In genomic region chr2:150567051-150567450, GRCm38 (mm10) we compare ENCODE assay signal across 17 mouse cellular contexts. TPM values are rescaled to one million over a fixed set of nuclear protein-coding genes. Genes with fewer than 3 reads are reported as not detected.
DNase-seq lines count a peak whose midpoint lies in the region; ATAC-seq and TF ChIP-seq lines count a peak whose summit lies in the region.
"Had no signal": no experiment of that assay in that cellular context is flagged by ENCODE, and none has a peak within 500 bp of the region (broad histone marks: within the 10 kb centered on the region; RNA-seq: fewer than 3 reads in every experiment).

No protein-coding gene starts in this region.

- H3K36me3 ChIP-seq in liver, postnatal 0 days (replicated peaks; ENCODE audit: insufficient read depth, low read length): no peaks in the 10 kb centered on the region
- no peaks in the 10 kb centered on the region for H3K36me3 ChIP-seq in liver, embryonic 12.5 days
- no peaks in the 10 kb centered on the region for H3K36me3 ChIP-seq in midbrain, embryonic 15.5 days (replicated peaks)
- H3K36me3 ChIP-seq: limb, embryonic 15.5 days; neural tube, embryonic 15.5 days had no signal

- peaks cover 6% of the 10 kb centered on the region for H3K4me1 ChIP-seq in liver, postnatal 0 days (ENCODE audit: insufficient read depth)
- H3K4me1 ChIP-seq in liver, embryonic 12.5 days: peaks cover 23% of the 10 kb centered on the region
- H3K4me1 ChIP-seq in midbrain, embryonic 15.5 days: no peaks in the 10 kb centered on the region
- H3K4me1 ChIP-seq: limb, embryonic 15.5 days; neural tube, embryonic 15.5 days had no signal

- TF ChIP-seq CTCF in liver, postnatal 0 days (IDR thresholded peaks at IDR 0.05; ENCODE audit: low read depth): no peak

- no peaks in the 10 kb centered on the region for H3K9me3 ChIP-seq in liver, postnatal 0 days (ENCODE audit: low read length)
- no peaks in the 10 kb centered on the region for H3K9me3 ChIP-seq in liver, embryonic 12.5 days (replicated peaks)
- H3K9me3 ChIP-seq in midbrain, embryonic 15.5 days: no peaks in the 10 kb centered on the region
- H3K9me3 ChIP-seq: limb, embryonic 15.5 days; neural tube, embryonic 15.5 days had no signal

- 18% methylated on average over 2 of the region's 2 CpGs for WGBS in liver, postnatal 0 days (ENCODE audit: insufficient replicate concordance)
- WGBS in liver, embryonic 12.5 days (ENCODE audit: insufficient replicate concordance): 27% methylated on average over 2 of the region's 2 CpGs
- WGBS in midbrain, embryonic 15.5 days: 85% methylated on average over 2 of the region's 2 CpGs

- DNase-seq in liver, postnatal 0 days: no peak
- peak; percentile 80 for DNase-seq in brain, adult 2 months (ENCODE audit: low read depth, low spot score)
- DNase-seq in cerebellum, postnatal 25 days: peak; percentile 35 to 68
- peak; percentile 22 for DNase-seq in naive thymus-derived CD4-positive, alpha-beta T cell, adult 2 months (ENCODE audit: low read depth)
- no peak for DNase-seq in adrenal gland, adult 8-10 months
- DNase-seq: adrenal gland, postnatal 14 days; gastrocnemius, postnatal 25 days; thymus, adult 18-20 months had no signal

- no peak overlapping the region for H3K4me3 ChIP-seq in liver, postnatal 0 days (ENCODE audit: low read depth, low read length)
- no peak overlapping the region for H3K4me3 ChIP-seq in liver, embryonic 12.5 days
- H3K4me3 ChIP-seq in midbrain, embryonic 15.5 days: no peak overlapping the region
- H3K4me3 ChIP-seq: left cerebral cortex, adult 2 months; limb, embryonic 15.5 days; neural tube, embryonic 15.5 days had no signal

- no peaks in the 10 kb centered on the region for H3K27me3 ChIP-seq in liver, postnatal 0 days (ENCODE audit: insufficient read depth, low read length)
- H3K27me3 ChIP-seq in liver, embryonic 12.5 days (replicated peaks): no peaks in the 10 kb centered on the region
- no peaks in the 10 kb centered on the region for H3K27me3 ChIP-seq in midbrain, embryonic 15.5 days (replicated peaks)
- H3K27me3 ChIP-seq: CH12.LX; limb, embryonic 15.5 days; neural tube, embryonic 15.5 days had no signal

- no peak overlapping the region for H3K4me2 ChIP-seq in liver, postnatal 0 days (ENCODE audit: low read depth, low read length)
- H3K4me2 ChIP-seq in liver, embryonic 12.5 days: no peak overlapping the region
- H3K4me2 ChIP-seq in midbrain, embryonic 15.5 days: no peak overlapping the region
- H3K4me2 ChIP-seq: limb, embryonic 15.5 days; neural tube, embryonic 15.5 days had no signal

- no peak overlapping the region for H3K9ac ChIP-seq in liver, postnatal 0 days (replicated peaks)
- H3K9ac ChIP-seq in liver, embryonic 12.5 days: no peak overlapping the region
- no peak overlapping the region for H3K9ac ChIP-seq in midbrain, embryonic 15.5 days
- H3K9ac ChIP-seq: limb, embryonic 15.5 days; neural tube, embryonic 15.5 days had no signal

- peak; percentile 30; the same call in 1 of the 2 replicates for ATAC-seq in liver, postnatal 0 days
- ATAC-seq in liver, embryonic 12.5 days: no peak
- ATAC-seq in midbrain, embryonic 15.5 days (replicated peaks): no peak
- ATAC-seq: forebrain, embryonic 16.5 days; hindbrain, embryonic 16.5 days had no signal

- no peak for TF ChIP-seq EP300 in liver, postnatal 0 days (IDR thresholded peaks at IDR 0.05; ENCODE audit: low read depth)

- 0 out of 2 replicates have a peak overlapping the region, but pooled peaks have one; percentile 18 for H3K27ac ChIP-seq in liver, postnatal 0 days (ENCODE audit: low read depth)
- H3K27ac ChIP-seq in liver, embryonic 12.5 days: no peak overlapping the region
- no peak overlapping the region for H3K27ac ChIP-seq in midbrain, embryonic 15.5 days
- H3K27ac ChIP-seq: left cerebral cortex, adult 2 months; limb, embryonic 15.5 days; neural tube, embryonic 15.5 days had no signal

RNA-seq across cellular contexts. Expression of gene Cst7, which starts 3.2 kb away (rescaled TPM):
- polyA plus RNA-seq in liver, postnatal 0 days (2015; fragmentation: Nextera tagmentation; extraction: Ambion mirVana): 7.5 and 8.2 TPM in 2 replicates
- polyA plus RNA-seq in liver, embryonic 12.5 days (2016; fragmentation: Nextera tagmentation; extraction: Ambion mirVana): 3.6 and 3.7 TPM in 2 replicates
- under 1 TPM in 1 of 4 experiments, not detected in 3; 0.37 TPM for total RNA-seq in adrenal gland, adult 8-10 months (2022)
- polyA plus RNA-seq in midbrain, embryonic 15.5 days (2015; fragmentation: Nextera tagmentation; extraction: Ambion mirVana): 0.23 and 0.28 TPM in 2 replicates
- total RNA-seq: adrenal gland, postnatal 14 days; gastrocnemius, postnatal 25 days; left cerebral cortex, adult 2 months had no signal
- polyA plus RNA-seq: heart, embryonic 14.5 days had no signal

RNA-seq across cellular contexts. Expression of gene Apmap, which starts 41.3 kb away (rescaled TPM):
- polyA plus RNA-seq in liver, postnatal 0 days (2015; fragmentation: Nextera tagmentation; extraction: Ambion mirVana): 38.4 and 46.0 TPM in 2 replicates
- polyA plus RNA-seq in liver, embryonic 12.5 days (2016; fragmentation: Nextera tagmentation; extraction: Ambion mirVana): 28.2 and 28.6 TPM in 2 replicates
- total RNA-seq in adrenal gland, adult 8-10 months (2022): 100 to 1,000 TPM in 2 of 4 experiments, 10 to 100 TPM in 2; 83.0 to 114 (median 103) TPM
- 39.5 and 42.1 TPM in 2 replicates for polyA plus RNA-seq in midbrain, embryonic 15.5 days (2015; fragmentation: Nextera tagmentation; extraction: Ambion mirVana)

Comparison
In these comparisons a context has a peak if more than half of its experiments do, and no peak if none do; other contexts are left out.
1. DNase-seq: peak in brain, adult 2 months (single experiment), cerebellum, postnatal 25 days (2 of 2) and naive thymus-derived CD4-positive, alpha-beta T cell, adult 2 months (single experiment); none in liver, postnatal 0 days (single experiment) and adrenal gland, adult 8-10 months (single experiment).